Mouse (Mus musculus): ENCODE results near the gene Zfp598.

The Zfp598 gene

DNA sequence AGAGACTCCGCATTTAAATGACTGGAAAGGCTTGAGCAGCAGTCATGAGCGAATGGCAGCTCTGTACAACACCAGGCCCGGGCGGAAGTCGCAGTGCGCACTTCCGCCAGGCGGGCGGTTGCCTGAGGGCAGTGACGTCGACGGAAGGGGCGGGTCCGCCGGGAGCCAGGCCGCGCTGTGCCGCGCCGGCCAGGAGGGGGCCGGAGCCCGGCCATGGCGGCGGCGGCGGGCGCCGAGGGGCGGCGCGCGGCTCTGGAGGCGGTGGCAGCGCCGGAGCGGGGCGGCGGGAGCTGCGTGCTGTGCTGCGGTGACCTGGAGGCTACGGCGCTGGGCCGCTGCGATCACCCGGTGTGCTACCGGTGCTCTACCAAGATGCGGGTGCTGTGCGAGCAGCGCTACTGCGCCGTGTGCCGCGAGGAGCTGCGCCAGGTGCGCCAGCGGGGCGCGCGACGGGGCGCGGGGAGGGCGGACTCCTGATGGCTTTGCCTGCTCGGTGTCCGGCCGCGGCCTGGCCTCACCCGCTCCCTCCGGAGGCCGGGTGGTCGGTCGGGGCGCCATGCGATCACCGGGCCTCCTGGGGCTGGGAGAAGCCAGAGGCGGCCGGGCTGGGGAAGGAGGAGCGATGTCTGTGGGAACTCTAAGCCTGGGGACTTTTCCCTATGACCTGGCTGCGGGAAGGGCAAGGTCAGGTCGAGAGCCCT lies at the start of gene Zfp598:
Zfp598 (plus strand) TSS at position 143 of the 701 bp plus-strand sequence.
- in situ Hi-C loops (cut with MboI) = no loop called here

DNA sequence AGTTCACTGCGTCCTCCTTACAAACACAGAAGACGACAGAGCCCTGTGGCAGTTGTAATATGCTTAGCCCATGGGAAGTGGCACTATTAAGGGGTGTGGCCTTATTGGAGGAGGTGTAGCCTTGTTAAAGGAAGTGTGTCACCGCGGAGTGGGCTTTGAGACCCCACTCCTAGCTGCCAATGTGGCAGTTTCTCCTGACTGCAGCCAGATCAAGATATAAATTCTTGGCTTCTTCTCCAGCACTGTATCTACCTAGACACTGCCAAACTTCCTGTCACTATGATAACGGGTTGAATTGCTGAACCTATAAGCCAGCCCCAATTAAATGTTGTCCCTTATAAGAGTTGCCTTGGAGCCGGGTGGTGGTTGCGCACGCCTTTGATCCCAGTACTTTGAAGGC lies 44.0 kb upstream of the Zfp598 start:
- in situ Hi-C loops (cut with MboI) = no loop called here

DNA sequence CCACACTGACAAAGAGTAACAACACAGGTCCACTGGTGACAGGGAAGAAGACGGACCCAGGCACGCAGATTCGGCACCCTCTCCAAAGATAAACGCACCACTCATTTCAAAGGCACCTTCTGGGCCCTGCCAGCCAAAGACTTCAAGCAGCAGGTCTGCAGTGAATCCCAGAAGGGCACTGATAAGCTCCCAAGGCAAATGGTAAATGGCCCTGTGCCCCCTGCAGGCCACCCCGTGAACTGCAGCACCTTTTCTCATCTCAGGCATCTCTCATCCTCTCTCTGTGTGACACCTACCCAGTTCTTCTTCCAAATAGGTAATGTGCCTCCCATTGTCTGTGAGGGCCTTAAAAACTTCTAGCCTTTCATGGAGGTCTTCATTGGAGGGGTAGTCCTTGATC lies 40.8 kb upstream of the Zfp598 start:
- in situ Hi-C loops (cut with MboI) = no loop called here

DNA sequence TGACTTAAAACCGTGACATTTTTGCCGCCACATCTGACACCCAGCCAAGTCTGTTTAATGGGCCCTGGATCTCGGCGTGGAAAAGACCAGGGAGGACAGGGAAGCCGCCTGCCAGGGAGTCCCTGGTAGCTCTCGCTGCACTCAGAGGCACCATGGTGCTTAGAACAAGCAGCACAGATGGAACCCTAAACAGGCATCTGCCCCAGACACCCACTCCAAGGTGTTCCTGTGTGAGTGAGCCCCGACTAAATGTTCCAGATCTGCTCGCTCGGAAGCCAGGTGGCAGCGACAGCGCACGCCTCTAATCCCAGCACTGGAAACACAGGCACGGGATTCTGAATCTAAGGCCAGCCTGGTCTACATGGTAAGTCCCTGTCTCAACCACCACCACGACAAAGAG lies 39.4 kb upstream of the Zfp598 start:
- in situ Hi-C loops (cut with MboI) = loop anchor here (10.0 kb wide), 1 partner anchor 85 kb away; the partner anchor contains the start of gene Pkd1

DNA sequence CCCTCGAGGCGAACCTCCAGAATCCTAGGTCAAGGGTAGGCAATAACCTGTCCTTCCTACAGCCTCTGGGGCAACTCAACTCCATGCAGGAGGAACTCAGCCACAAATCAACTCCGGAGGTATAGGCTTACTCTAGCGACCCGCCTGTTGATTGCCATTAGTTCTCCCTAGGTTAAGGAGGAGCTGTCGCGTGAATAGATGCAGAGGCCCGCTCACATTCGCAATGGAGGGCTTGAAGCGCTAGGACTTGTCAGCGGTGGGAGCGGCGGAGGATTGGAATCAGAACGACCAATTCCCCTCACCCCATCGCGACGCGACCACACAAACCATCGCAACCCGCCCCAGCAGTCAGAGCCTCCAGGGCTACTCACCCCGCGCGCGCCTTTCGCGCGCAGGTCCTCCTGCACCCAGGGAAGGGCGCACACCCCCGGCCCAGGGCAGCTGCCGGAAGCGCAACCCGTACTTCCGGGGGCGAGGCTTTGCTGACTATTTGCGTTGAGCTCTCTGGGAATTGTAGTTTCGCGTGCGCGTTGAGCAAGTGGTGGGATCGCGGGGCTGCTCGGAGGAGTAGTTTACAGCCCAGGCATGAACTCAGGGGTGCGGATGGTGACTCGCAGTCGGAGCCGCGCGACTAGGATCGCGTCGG lies 37.2 kb upstream of the Zfp598 start, which contains the start of the genes Tsc2 and Nthl1:
Tsc2 (minus strand) TSS at position 464 of the 646 bp plus-strand sequence.
Nthl1 (plus strand) TSS at position 514 of the 646 bp plus-strand sequence.
- in situ Hi-C loops (cut with MboI) = loop anchor here (10.0 kb wide), 1 partner anchor 87 kb away; the partner anchor contains the start of gene Pkd1

DNA sequence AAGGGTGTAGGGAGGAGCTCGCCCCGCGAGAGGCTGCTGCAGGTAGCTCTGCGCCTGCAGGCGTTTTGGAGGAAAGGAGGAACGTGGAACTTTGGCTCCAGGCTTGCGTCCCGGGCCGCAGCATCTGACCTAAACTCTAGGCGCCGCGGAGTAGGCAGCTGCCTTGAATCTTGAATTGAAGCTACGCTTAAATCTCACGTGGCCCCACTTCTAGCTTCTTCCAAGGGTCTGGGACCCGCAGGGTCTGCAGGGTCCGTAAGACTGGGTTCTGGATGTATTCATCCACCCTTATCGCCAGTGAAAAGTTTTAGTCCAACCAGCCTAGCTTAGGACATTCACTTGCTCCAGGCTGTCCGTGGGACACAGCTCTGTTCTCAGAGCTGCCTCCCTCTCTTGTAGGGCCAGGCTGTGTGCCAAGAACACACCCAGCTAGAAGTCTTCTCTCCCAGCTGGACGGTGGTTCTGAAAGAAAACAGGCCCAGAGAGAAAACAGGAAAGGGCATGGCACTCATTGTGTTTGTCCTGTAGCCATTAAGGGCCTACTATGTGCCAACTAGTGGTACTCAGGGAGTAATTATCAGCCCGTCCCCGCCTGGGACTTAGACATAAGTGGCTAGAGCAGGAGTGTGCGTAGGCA lies 36.6 kb upstream of the Zfp598 start:
- in situ Hi-C loops (cut with MboI) = loop anchor here (10.0 kb wide), 1 partner anchor 88 kb away; the partner anchor contains the start of gene Pkd1

DNA sequence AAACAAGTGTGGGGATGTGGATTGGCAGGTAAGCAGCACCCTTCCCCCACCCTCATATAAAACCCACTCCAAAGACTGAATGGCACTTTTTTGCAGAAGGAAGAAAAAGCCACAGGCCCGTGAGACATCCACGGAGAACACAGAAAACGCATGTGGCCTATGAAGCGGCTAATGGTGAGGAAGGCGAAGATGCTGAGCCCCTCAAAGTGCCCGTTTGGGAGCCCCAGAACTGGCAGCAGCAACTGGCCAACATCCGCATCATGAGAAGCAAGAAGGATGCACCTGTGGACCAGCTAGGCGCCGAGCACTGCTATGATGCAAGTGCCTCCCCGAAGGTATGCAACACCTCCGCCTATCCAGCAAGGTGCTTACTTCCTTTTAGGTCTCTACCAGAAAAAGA lies 35.7 kb upstream of the Zfp598 start:
- in situ Hi-C loops (cut with MboI) = loop anchor here (10.0 kb wide), 1 partner anchor 89 kb away; the partner anchor contains the start of gene Pkd1

DNA sequence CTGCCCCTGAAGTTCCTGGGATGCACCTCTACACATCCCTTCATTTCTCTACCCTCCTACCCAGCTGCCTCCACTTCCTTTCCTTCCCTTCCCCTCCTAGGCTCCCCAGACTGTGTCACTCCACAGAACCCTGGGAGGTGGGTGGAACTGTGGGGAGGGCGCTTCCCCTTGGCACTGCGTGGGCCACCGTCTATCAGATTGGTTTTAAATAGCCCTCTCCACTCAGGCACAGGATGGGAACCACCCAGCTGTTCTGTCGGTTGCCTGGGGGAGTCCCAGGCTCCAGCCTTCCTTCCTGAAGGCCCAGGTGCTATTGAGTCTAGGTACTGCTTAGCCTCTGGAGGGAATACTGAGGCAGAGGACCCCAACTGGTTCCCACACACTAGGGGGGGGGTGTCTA lies 34.5 kb upstream of the Zfp598 start:
- in situ Hi-C loops (cut with MboI) = loop anchor here (10.0 kb wide), 1 partner anchor 90 kb away; the partner anchor contains the start of gene Pkd1

DNA sequence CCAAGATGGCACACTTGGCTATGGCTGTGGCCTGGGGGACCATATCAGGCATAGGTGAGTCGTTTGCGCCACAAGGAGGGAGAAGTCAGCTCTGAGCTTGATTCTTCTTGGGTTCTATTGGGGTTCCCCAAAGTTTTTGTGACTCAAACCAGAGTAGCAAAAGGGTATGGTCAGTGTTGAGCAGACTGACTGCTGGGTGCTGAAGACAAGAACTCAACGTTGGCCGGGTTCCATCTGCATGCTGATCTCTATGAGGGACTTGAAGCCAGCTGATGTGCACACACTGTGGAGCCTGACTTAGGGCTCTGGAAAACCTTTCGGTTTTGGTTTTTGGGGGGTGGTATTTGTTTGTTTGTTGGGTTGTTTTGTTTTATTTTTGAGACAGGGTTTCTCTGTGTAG lies 33.8 kb upstream of the Zfp598 start:
- in situ Hi-C loops (cut with MboI) = loop anchor here (10.0 kb wide), 1 partner anchor 91 kb away; the partner anchor contains the start of gene Pkd1

DNA sequence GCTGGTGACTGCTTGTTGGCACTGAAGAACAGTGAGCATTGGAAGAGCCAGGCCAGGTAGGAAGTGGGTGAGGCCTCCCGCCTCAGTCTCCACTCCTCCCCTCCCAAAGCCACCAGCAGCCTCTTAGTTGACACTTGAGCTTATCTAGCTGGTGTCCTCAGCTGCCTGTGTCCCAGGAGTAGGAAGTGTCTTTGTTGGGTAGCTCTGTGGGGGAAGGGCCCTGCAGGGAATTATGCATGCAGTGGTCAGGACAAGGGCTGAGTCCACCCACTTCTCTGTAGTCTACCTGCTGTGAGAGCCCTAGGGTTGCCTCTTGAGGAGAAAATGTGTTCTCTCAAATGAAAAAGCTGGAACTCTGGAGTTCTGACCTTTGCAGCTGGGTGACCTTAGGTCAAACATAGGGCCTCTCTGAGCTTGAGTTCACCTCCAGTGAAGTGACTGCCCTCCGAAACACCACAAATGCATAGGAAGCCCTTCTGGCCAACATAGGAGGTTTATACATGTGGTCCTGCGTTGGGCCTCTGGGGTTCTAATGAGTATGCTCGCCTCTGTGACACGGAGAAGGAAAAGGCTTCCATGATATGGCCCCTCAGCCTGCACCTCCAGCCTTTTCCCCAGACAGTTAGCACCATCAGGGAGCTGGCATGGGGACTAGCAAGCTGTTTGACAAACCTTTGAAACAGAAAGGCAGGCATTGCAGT lies 32.6 kb upstream of the Zfp598 start:
- in situ Hi-C loops (cut with MboI) = loop anchor here (10.0 kb wide), 1 partner anchor 92 kb away; the partner anchor contains the start of gene Pkd1

DNA sequence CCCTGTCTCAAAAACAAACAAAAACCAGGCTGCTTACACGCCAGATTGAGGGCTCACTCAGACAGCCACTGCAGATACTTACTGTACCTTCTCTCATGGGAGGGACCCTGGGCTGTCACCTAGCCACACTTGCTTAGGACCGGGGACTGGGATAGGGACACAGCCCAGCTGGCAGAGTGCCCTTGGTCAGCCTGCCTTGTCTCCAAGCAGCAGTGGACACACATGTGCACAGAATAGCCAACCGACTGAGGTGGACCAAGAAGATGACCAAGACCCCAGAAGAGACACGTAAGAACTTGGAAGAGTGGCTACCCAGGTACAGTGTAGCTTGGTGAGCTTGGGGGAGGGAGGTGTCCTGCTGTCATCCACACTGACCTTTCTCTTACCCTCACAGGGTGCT lies 31.3 kb upstream of the Zfp598 start:
- in situ Hi-C loops (cut with MboI) = loop anchor here (10.0 kb wide), 1 partner anchor 93 kb away; the partner anchor contains the start of gene Pkd1

DNA sequence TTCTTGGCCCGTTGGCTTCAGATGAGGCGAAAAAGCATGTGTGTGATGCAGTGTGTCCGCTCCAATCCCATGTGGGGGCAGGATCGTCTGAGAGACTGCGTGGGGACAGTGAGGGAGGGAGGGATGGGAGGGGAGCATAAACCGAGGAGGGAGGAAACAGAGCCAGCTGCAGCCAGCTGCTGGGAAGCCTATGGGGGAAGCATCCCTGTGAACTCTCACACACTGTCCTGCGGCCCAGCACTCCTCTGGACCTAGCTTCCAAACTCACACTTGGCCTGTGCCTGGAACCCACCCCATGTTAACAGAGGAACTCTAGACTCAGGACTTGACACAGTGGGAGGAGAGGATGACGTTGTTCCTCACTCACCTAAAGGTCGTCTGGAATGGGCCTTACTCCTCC lies 30.6 kb upstream of the Zfp598 start:
- in situ Hi-C loops (cut with MboI) = loop anchor here (10.0 kb wide), 1 partner anchor 94 kb away; the partner anchor contains the start of gene Pkd1

DNA sequence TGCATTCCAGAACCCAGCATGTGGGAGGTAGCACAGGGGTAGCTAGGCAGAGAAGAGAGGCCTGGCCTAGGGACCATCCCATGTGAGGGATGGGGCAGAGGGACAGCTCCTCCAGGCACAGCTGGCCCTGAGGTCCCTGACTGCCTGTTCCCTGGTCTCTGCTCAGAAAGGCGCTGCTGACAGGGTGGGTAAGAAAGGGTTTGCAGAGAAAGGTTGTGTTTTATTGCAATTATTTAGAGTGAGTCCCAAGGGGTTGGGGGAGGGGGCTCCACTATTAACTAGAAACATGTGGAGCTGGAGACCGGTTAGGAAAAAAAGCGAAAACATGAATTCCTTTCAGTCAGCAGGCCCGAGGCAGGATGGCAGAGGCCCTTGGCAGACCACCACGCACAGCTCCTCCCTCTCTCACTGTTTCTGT lies 29.9 kb upstream of the Zfp598 start:
- in situ Hi-C loops (cut with MboI) = loop anchor here (10.0 kb wide), 1 partner anchor 95 kb away; the partner anchor contains the start of gene Pkd1

DNA sequence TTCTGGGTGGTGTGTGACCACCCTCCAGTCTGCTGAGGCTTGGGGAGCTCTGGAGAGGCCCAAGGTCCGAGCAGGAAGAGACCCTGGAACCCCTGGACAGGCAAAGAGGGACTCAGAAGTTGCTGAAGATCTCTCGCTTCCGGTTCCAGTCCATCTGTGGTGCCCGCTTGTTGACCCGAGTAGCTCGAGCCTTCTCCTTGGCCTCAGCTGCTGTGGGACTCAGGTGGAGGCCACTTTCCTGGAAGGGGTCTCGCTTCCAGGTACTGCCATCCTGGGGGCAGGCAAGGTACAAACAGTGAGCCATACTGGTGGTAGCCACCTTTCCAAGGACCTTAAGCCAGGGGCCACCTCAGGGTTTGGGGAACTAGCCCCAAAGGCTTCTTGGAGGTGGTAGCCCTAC lies 29.4 kb upstream of the Zfp598 start:
- in situ Hi-C loops (cut with MboI) = no loop called here

DNA sequence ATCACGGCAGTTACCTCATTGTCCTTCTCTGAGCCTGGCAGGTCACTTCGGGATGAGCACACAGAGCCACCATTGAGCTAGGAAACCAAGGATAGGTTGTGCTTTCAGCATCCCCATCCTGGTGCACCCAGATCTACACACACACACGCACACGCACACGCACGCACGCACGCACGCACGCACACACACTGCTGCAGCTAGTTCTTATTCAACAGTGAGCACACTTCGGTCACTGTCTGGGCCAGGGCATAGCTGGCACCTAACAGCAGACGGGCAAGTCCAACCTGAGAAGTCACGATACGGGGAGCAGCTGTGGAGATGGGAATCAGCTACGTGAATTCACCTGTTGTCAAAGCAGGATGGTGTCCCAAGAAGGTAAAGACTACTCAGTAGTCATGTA lies 28.9 kb upstream of the Zfp598 start:
- in situ Hi-C loops (cut with MboI) = no loop called here

DNA sequence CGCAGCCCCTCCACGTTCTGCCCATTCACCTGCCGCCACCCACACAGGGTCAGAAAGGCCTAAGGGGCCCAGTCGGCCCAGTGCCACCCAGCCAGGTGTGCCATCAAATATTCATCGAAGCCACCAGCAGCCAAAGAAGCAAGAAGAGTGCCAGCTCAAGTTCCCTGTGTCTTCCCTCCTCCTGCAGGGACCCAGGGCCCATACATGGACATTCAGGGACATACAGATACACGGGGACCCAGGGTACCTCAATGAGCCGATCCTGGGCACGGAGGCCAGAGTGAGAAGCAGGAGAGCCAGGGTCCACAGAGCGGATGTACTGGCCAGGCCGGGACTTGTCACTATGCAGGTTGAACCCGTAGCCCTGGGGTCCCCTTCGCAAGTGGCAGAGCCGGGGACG lies 27.5 kb upstream of the Zfp598 start:
- in situ Hi-C loops (cut with MboI) = no loop called here

DNA sequence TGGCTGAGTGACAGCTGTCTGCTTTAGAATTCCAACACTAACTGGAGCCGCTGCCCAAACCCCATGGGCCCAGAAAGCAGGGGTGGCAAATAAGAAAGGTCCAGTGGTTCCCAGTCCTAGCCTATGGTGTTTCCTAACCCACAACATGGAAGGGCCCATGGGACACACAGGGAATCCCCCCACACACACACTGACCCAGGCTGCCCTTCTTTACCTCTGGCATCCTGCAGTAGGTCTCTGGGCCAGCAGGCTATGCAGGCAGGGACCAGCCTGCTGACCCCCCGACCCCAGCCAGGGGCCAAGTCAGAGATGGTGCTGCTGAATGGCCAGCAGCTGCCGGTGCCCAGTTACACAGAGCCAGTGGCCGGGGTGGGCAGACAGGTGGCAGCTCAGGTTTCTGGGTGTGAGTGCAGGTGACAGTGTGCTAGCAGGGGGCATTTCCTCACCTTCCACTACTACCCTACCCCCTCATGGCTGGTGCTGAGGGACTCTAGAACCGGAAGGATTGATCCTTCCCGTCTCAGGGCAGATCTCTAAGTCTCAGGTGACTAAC lies 26.6 kb upstream of the Zfp598 start:
- in situ Hi-C loops (cut with MboI) = no loop called here

DNA sequence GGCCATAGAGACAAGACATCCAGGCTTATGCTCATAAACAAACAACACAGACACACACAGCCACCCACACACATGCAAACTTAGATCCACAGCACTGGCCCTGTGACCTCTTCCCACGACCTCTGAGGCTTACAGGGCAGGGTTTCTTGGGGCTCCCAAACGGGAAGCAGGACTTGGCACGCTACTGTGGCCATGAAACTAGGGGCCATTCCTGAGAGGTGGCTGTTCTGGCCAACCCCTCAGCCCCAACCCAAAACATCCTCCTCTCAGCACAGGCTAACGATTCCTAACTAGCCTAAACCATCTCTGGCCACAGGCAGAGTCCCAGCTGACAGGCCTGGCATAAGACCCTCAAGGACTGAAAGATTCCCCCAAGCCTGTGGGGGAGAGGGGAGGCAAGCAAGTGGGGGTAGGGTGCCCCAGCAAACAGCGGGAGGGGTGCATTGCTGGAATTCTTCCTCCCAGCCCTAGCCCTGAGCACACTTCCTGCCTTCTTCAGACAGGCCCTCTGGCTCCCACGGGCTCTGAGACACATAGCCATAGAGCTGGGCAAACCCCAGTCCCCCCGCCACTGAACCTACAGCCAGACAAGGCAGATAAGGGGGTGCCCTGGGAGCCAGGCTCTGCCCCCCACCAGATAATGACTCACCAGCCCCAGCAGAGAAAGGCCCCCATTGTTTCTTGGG lies 25.3 kb upstream of the Zfp598 start:
- in situ Hi-C loops (cut with MboI) = no loop called here

DNA sequence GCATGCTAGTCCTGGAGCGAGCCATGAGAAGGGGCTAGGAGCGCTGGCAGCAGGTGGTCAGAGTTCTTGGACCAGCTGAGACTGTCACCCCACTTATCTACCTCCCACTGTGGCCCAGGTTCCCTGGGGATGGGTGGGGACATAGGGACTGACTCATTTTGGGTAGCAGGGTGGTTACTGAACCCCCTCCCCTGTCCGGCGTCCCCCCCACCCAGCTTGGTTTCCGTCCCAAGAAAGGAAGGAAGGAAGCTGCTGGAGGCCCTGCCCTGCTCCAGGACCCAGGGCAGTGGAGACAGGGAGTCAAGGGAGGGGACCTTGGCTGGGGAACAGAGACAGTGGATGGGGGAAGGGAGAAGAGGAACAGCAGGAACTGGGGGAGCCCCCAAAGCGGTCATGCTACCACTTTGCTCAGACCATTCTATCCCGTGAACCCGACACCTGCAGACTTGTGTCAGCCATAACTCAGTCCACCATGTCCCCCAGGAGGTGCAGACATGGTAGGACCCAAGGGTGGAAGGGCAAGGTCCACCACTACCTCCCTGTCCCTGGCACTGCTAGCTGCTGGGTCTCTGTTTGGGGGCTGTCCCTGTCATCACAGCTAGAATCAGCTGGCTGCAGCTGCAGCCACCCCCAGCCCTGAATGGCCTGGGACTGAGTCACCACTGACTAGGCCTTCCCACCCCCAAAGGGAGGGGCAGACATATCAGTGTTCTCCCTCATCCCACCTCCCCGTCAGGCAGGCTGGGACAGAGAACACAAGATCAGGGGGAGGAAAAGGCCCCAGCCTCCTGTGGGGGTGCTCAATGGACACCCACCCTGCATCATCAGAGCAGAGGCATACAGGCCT lies 24.4 kb upstream of the Zfp598 start:
- in situ Hi-C loops (cut with MboI) = no loop called here

DNA sequence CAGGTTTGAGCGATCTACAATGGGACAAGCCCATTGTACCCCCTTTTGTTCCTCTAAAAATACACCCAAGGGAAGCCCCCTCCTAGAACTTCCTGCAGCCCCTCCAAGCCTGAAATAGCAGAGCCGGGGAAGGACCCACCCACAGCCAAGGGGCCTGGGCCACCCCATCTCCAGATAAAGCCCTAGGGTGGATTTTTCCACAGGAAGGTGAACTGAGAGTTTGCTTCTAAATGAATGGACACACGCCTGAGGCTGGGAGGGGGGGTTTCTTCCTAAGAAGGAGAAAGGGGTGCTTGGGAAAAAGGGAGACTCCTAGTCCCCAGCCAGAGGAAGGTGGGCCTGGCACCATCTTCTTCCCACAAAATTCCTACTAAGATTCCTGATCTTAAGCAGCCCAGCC lies 23.6 kb upstream of the Zfp598 start:
- in situ Hi-C loops (cut with MboI) = no loop called here
